Mouse (Mus musculus): ENCODE measurements at regions not wholly inside any gene's neighbourhood (a gene's known extent, or its start where the extent isn't known, plus 50 kb on each side); places are given as distances from the start of the nearest gene placed in this dataset.
"Not testable (repeated sequence)": the region's sequence is repeated elsewhere in the genome, so short reads cannot be mapped to it uniquely, and the experiment has no call there.

GRCm38 (mm10) chr15:11476248-11476647 lies 76.8 kb upstream of the Tars start:
- 84% methylated on average over 3 of the region's 3 CpGs for WGBS
- H3K27me3 ChIP-seq (replicated peaks; ENCODE audit: control insufficient read depth, insufficient read depth, low read length): no peaks in the 10 kb centered on the region

DNA sequence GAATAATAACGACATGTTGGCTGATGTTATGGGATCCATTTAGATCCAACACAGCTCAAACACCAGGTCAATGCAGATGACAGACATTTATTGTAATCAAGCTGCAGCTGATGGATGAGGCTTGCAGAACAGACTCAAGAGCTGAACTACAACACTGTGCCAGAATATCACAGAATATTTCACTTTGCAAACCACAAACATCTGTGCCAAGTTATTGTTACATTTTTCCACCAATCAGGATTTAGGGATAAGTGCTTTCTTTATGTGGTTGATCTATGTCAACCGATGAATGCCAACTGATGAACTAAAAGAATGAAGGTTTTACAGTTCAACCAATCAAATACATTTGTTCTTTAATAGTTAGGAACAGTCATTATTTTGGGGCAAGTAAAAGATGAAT lies 63.9 kb upstream of the Tars start:
- no peak overlapping the region for H3K4me2 ChIP-seq (replicated peaks; ENCODE audit: low read depth)
- no peaks in the 10 kb centered on the region for H3K27me3 ChIP-seq (replicated peaks; ENCODE audit: control insufficient read depth, insufficient read depth, low read length)
- H3K9me3 ChIP-seq (ENCODE audit: control insufficient read depth): no peaks in the 10 kb centered on the region
- no peak overlapping the region for H3K9ac ChIP-seq (ENCODE audit: low read depth, low read length)
- H3K4me3 ChIP-seq (ENCODE audit: low read depth, low read length): no peak overlapping the region
- 84% methylated on average over 2 of the region's 2 CpGs for WGBS
- H3K4me1 ChIP-seq (replicated peaks; ENCODE audit: control insufficient read depth, insufficient read depth, low read length): no peaks in the 10 kb centered on the region
- ATAC-seq: no peak
- no peaks in the 10 kb centered on the region for H3K36me3 ChIP-seq (ENCODE audit: control insufficient read depth, insufficient read depth)
- no peak overlapping the region for H3K27ac ChIP-seq (ENCODE audit: low read depth, low read length)
- TF ChIP-seq CTCF (IDR thresholded peaks at IDR 0.05; ENCODE audit: low read depth): no peak

More at GRCm38 (mm10) chr15:11476248-11476647, 76.8 kb upstream of the Tars start:
- H3K27ac ChIP-seq (ENCODE audit: low read depth, low read length): no peak overlapping the region
- no peak for TF ChIP-seq CTCF (IDR thresholded peaks at IDR 0.05; ENCODE audit: low read depth)
- no peaks in the 10 kb centered on the region for H3K36me3 ChIP-seq (ENCODE audit: control insufficient read depth, insufficient read depth)
- ATAC-seq: no peak
- H3K9ac ChIP-seq (ENCODE audit: low read depth, low read length): no peak overlapping the region
- H3K4me3 ChIP-seq (ENCODE audit: low read depth, low read length): no peak overlapping the region
- no peaks in the 10 kb centered on the region for H3K4me1 ChIP-seq (replicated peaks; ENCODE audit: control insufficient read depth, insufficient read depth, low read length)
- no peak overlapping the region for H3K4me2 ChIP-seq (replicated peaks; ENCODE audit: low read depth)
- no peaks in the 10 kb centered on the region for H3K9me3 ChIP-seq (ENCODE audit: control insufficient read depth)

DNA sequence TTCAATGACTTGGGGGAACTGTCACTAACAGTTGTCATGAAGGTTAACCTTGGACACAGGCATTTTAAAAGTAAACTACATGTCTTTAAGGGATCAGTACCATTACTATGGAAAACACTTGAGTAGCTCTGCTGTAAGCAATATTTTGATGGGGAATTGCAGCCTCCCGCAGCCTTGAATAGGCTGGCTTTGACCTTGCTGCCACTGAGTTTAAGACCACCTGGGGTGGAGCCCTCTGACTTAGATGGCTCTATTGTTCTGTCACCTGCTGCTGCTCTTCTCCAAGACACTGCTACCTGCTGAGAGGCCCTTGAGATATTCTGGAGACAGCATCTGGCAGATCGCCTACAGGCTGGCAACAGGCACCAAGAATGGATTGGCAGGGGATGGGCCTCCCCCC lies 62.1 kb upstream of the Tars start:
- H3K4me2 ChIP-seq (replicated peaks; ENCODE audit: low read depth); H3K27ac ChIP-seq (ENCODE audit: low read depth, low read length); H3K4me3 ChIP-seq (ENCODE audit: low read depth, low read length); H3K9ac ChIP-seq (ENCODE audit: low read depth, low read length); H3K4me1 ChIP-seq (replicated peaks; ENCODE audit: control insufficient read depth, insufficient read depth, low read length); H3K27me3 ChIP-seq (replicated peaks; ENCODE audit: control insufficient read depth, insufficient read depth, low read length); H3K9me3 ChIP-seq (ENCODE audit: control insufficient read depth); ATAC-seq; H3K36me3 ChIP-seq (ENCODE audit: control insufficient read depth, insufficient read depth): not testable (repeated sequence)
- WGBS: 89% methylated on average over 2 of the region's 2 CpGs

DNA sequence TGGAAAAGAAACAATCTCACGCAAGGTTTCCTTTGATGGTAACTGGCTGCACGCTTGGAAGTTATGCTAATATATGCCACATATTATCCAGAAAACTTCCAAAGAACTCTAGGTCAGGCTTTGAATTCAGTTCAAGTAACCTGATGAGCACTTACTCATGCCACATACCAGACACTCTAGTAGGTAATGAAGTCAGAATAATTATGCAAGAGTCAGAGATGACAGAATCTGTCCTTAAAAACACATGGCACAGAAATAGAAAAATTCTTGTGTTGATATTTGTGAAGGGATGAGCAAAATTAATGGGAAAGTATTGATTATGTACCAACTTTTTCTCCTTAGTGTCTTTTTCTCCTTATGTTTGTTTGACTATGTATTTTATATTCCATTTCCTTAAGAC lies 59.8 kb upstream of the Tars start:
- TF ChIP-seq CTCF (IDR thresholded peaks at IDR 0.05; ENCODE audit: low read depth): no peak
- Histone ChIP-seq H3K27me3 (replicated peaks; ENCODE audit: control insufficient read depth, insufficient read depth, low read length) (no peaks in the 10 kb centered on the region), H3K36me3 (ENCODE audit: control insufficient read depth, insufficient read depth) (no peaks in the 10 kb centered on the region), H3K9ac (ENCODE audit: low read depth, low read length) (no peak overlapping the region), H3K4me1 (replicated peaks; ENCODE audit: control insufficient read depth, insufficient read depth, low read length) (no peaks in the 10 kb centered on the region), H3K27ac (ENCODE audit: low read depth, low read length) (no peak overlapping the region), H3K4me3 (ENCODE audit: low read depth, low read length) (no peak overlapping the region), H3K9me3 (ENCODE audit: control insufficient read depth) (no peaks in the 10 kb centered on the region), H3K4me2 (replicated peaks; ENCODE audit: low read depth) (no peak overlapping the region)
- WGBS: 97% methylated on average over 2 of the region's 2 CpGs
- no peak for ATAC-seq

DNA sequence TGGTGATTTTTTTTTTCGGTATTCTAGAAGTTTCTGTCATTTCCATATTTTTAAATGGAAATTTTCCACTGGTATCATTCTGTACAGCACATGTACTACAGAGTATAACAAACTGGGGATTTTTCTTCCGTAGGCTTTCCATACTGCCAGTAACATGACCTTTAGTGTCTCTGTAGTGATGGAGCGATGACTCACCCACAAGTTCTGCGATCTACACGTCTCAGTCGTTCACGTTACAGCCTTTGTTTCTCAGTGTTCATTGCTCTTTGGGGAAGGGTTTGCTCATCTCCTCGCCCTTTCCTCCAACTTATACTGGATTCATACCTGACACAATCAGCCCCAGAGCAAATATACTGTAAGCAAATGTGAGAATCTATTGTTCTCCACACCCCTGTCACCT lies 57.8 kb upstream of the Tars start:
- Histone ChIP-seq H3K4me2 (replicated peaks; ENCODE audit: low read depth) (no peak overlapping the region), H3K4me3 (ENCODE audit: low read depth, low read length) (no peak overlapping the region), H3K4me1 (replicated peaks; ENCODE audit: control insufficient read depth, insufficient read depth, low read length) (no peaks in the 10 kb centered on the region), H3K27ac (ENCODE audit: low read depth, low read length) (no peak overlapping the region), H3K9ac (ENCODE audit: low read depth, low read length) (no peak overlapping the region), H3K9me3 (ENCODE audit: control insufficient read depth) (no peaks in the 10 kb centered on the region), H3K27me3 (replicated peaks; ENCODE audit: control insufficient read depth, insufficient read depth, low read length) (no peaks in the 10 kb centered on the region), H3K36me3 (ENCODE audit: control insufficient read depth, insufficient read depth) (no peaks in the 10 kb centered on the region)
- TF ChIP-seq CTCF (IDR thresholded peaks at IDR 0.05; ENCODE audit: low read depth): no peak
- no peak for ATAC-seq
- WGBS: 65% methylated on average over 8 of the region's 8 CpGs

DNA sequence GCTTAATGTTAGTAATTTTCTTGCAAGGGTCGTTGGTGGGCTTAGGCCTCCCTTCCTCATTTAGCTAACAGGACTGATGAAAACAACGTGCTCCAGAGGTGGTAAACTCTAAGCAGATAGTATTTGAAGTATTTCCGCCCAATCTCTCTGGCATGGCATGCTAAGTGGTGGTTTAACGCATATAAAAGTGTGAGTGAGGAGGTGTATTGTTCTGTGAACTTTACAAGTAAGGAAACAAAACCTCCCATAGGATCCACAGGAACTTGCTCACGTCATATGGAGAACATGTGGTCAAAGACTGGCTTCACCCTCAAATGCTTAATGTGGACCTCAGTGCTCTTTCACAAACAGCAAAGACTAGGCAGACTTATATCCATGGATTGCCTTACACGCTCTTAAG lies 56.5 kb upstream of the Tars start:
- no peak overlapping the region for H3K4me3 ChIP-seq (ENCODE audit: low read depth, low read length)
- H3K36me3 ChIP-seq (ENCODE audit: control insufficient read depth, insufficient read depth): no peaks in the 10 kb centered on the region
- ATAC-seq: no peak
- H3K9ac ChIP-seq (ENCODE audit: low read depth, low read length): no peak overlapping the region
- H3K27me3 ChIP-seq (replicated peaks; ENCODE audit: control insufficient read depth, insufficient read depth, low read length): no peaks in the 10 kb centered on the region
- no peak for TF ChIP-seq CTCF (IDR thresholded peaks at IDR 0.05; ENCODE audit: low read depth)
- no peaks in the 10 kb centered on the region for H3K9me3 ChIP-seq (ENCODE audit: control insufficient read depth)
- H3K4me2 ChIP-seq (replicated peaks; ENCODE audit: low read depth): no peak overlapping the region
- WGBS: 73% methylated on average over 6 of the region's 6 CpGs
- H3K4me1 ChIP-seq (replicated peaks; ENCODE audit: control insufficient read depth, insufficient read depth, low read length): no peaks in the 10 kb centered on the region
- H3K27ac ChIP-seq (ENCODE audit: low read depth, low read length): no peak overlapping the region

GRCm38 (mm10) chr15:11455366-11455785 lies 55.9 kb upstream of the Tars start:
- WGBS: 65% methylated on average over 11 of the region's 11 CpGs
- no peaks in the 10 kb centered on the region for H3K9me3 ChIP-seq (ENCODE audit: control insufficient read depth)
- no peak for TF ChIP-seq CTCF (IDR thresholded peaks at IDR 0.05; ENCODE audit: low read depth)
- no peaks in the 10 kb centered on the region for H3K4me1 ChIP-seq (replicated peaks; ENCODE audit: control insufficient read depth, insufficient read depth, low read length)
- no peaks in the 10 kb centered on the region for H3K36me3 ChIP-seq (ENCODE audit: control insufficient read depth, insufficient read depth)
- no peak overlapping the region for H3K4me2 ChIP-seq (replicated peaks; ENCODE audit: low read depth)
- no peak overlapping the region for H3K4me3 ChIP-seq (ENCODE audit: low read depth, low read length)
- no peak overlapping the region for H3K9ac ChIP-seq (ENCODE audit: low read depth, low read length)
- no peak overlapping the region for H3K27ac ChIP-seq (ENCODE audit: low read depth, low read length)
- no peak for ATAC-seq
- H3K27me3 ChIP-seq (replicated peaks; ENCODE audit: control insufficient read depth, insufficient read depth, low read length): no peaks in the 10 kb centered on the region
